Mouse (Mus musculus) forebrain, postnatal 0 days (tissue): ENCODE data around the gene Gm13871. TPM values are rescaled to one million over a fixed set of nuclear protein-coding genes. Genes with fewer than 3 reads are reported as not detected.
"Not testable (repeated sequence)": the region's sequence is repeated elsewhere in the genome, so short reads cannot be mapped to it uniquely, and the experiment has no call there.

Experiments used
- ATAC-seq: fragments of 200-750 bp; cut with Nextera tagmentation; 2 replicates; pipeline ENCODE4 v1.8.0; 2017; ENCODE audit warnings: mild to moderate bottlenecking, moderate library complexity
- DNase-seq: peaks from one replicate; pipeline ENCODE4 v3.0.0-alpha.2; 2015
- H3K27ac ChIP-seq: fragments of 300-500 bp; sonication (generic); 2 replicates; pipeline ENCODE4 v1.5.1; 2014; ENCODE audit warnings: low read depth, mild to moderate bottlenecking, antibody characterized with exemption, low read length, moderate library complexity, mixed read lengths
- H3K27me3 ChIP-seq: fragments of 300-500 bp; sonication (generic); 2 replicates; pipeline ENCODE4 v1.6.1; 2014; ENCODE audit warnings: mild to moderate bottlenecking, low read length, mixed read lengths; ENCODE audit not compliant: insufficient read depth
- H3K36me3 ChIP-seq: fragments of 300-500 bp; sonication (generic); 2 replicates; pipeline ENCODE4 v1.6.1; 2014; ENCODE audit warnings: mild to moderate bottlenecking, moderate library complexity; ENCODE audit not compliant: insufficient read depth
- H3K4me1 ChIP-seq: fragments of 300-500 bp; sonication (generic); 2 replicates; pipeline ENCODE4 v1.6.1; 2014; ENCODE audit warnings: antibody characterized with exemption; ENCODE audit not compliant: insufficient read depth
- H3K4me2 ChIP-seq: fragments of 300-500 bp; sonication (generic); 2 replicates; pipeline ENCODE4 v1.6.1; 2014; ENCODE audit warnings: low read depth, mild to moderate bottlenecking, moderate library complexity
- H3K4me3 ChIP-seq: fragments of 300-500 bp; sonication (generic); 2 replicates; pipeline ENCODE4 v1.5.1; 2014; ENCODE audit warnings: low read depth, low read length, mixed read lengths
- H3K9ac ChIP-seq: fragments of 300-500 bp; sonication (generic); 2 replicates; pipeline ENCODE4 v1.6.1; 2014; ENCODE audit warnings: mild to moderate bottlenecking
- H3K9me3 ChIP-seq: fragments of 300-500 bp; sonication (generic); 2 replicates; pipeline ENCODE4 v1.6.1; 2016; ENCODE audit warnings: low read length
- CTCF ChIP-seq: sonication (generic); IDR thresholded peaks from 2 replicates; pipeline ENCODE4 v1.5.1; 2016; ENCODE audit warnings: antibody characterized with exemption, control low read depth, low read depth
- WGBS: fragments of 180-500 bp; shearing (Covaris S2); extraction: QIAGEN DNeasy Blood & Tissue Kit; methylation state at CpG from one replicate; pipeline ENCODE4 v1.1.7; 2014; 5-methylcytosine and 5-hydroxymethylcytosine counted together
- polyA plus RNA-seq: library from polyadenylated mRNA; unstranded; fragments of >200 nt; fragmentation: Nextera tagmentation; extraction: Ambion mirVana; gene quantifications from 2 replicates; pipeline ENCODE4 v1.2.1, GENCODE M21; 2015
- total RNA-seq: library from RNA; depleted of rRNA; stranded (reverse); fragments of >200 nt; gene quantifications from 2 replicates; pipeline ENCODE4 v1.2.3, GENCODE M21; 2014; rRNA removed

Gene Gm13871
- total RNA-seq (not detected in 2 replicates), polyA plus RNA-seq (not detected in 2 replicates)

GRCm38 (mm10) chr4:73905853-73906252 is at the start of gene Gm13871:
Gm13871 (minus strand) TSS chr4:73905953.
- not testable (repeated sequence) for H3K27ac ChIP-seq, H3K9ac ChIP-seq, H3K4me1 ChIP-seq, ATAC-seq, H3K27me3 ChIP-seq, DNase-seq, H3K4me2 ChIP-seq, H3K36me3 ChIP-seq, H3K9me3 ChIP-seq, H3K4me3 ChIP-seq
- no CpG with 5 or more reads among the region's 4 CpGs for WGBS

- no peak for TF ChIP-seq CTCF
- no peaks in the 10 kb centered on the region for H3K27me3 ChIP-seq
- WGBS = 83% methylated on average over 8 of the region's 8 CpGs
- DNase-seq = no peak
- no peaks in the 10 kb centered on the region for H3K9me3 ChIP-seq
- ATAC-seq = no peak
- no peaks in the 10 kb centered on the region for H3K36me3 ChIP-seq
- H3K27ac ChIP-seq = no peak within 1 kb of the TSS
- no peaks in the 10 kb centered on the region for H3K4me1 ChIP-seq
- no peak within 1 kb of the TSS for H3K9ac ChIP-seq
- no peak within 1 kb of the TSS for H3K4me2 ChIP-seq
- H3K4me3 ChIP-seq = no peak within 1 kb of the TSS
These were observed 44.7 kb upstream of the Gm13871 start, which contains the start of gene 2310002L09Rik for GRCm38 (mm10) chr4:73950375-73950896. 2310002L09Rik (minus strand) TSS chr4:73950846.

GRCm38 (mm10) chr4:73920660-73921059 is 14.9 kb upstream of the Gm13871 start, which contains the start of gene Gm11756:
Gm11756 (minus strand) TSS chr4:73920760.
- H3K9ac ChIP-seq, H3K4me1 ChIP-seq, H3K9me3 ChIP-seq, H3K4me3 ChIP-seq, H3K4me2 ChIP-seq, H3K27ac ChIP-seq, H3K27me3 ChIP-seq, DNase-seq, H3K36me3 ChIP-seq, ATAC-seq: not testable (repeated sequence)
- 85% methylated on average over 6 of the region's 6 CpGs for WGBS

- not testable (repeated sequence) for DNase-seq, H3K27me3 ChIP-seq, ATAC-seq, H3K9ac ChIP-seq, H3K4me2 ChIP-seq, H3K36me3 ChIP-seq, H3K4me1 ChIP-seq, H3K4me3 ChIP-seq, H3K9me3 ChIP-seq, H3K27ac ChIP-seq
- no CpG with 5 or more reads among the region's 4 CpGs for WGBS
These were observed 14.7 kb downstream of the Gm13871 start, which contains the start of gene Gm11757 for GRCm38 (mm10) chr4:73891012-73891411. Gm11757 (minus strand) TSS chr4:73891112.

- not testable (repeated sequence) for ATAC-seq, H3K4me1 ChIP-seq
These were observed 29.6 kb downstream of the Gm13871 start, which contains the start of gene Gm11758 for GRCm38 (mm10) chr4:73876166-73876565. Gm11758 (minus strand) TSS chr4:73876266.

More at GRCm38 (mm10) chr4:73876166-73876565, 29.6 kb downstream of the Gm13871 start, which contains the start of gene Gm11758:
- not testable (repeated sequence) for H3K27ac ChIP-seq, H3K9me3 ChIP-seq, DNase-seq, H3K4me2 ChIP-seq, H3K9ac ChIP-seq, H3K27me3 ChIP-seq, H3K4me3 ChIP-seq, H3K36me3 ChIP-seq
- no CpG with 5 or more reads among the region's 4 CpGs for WGBS

Other genes with a start within 250 kb of the Gm13871 start
- not detected in 2 replicates for gene Gm11239, start 237.6 kb downstream of the Gm13871 start, total RNA-seq
- not detected in 2 replicates for gene Gm11239, start 237.6 kb downstream of the Gm13871 start, polyA plus RNA-seq
- not detected in 2 replicates for gene Gm428, start 222.4 kb downstream of the Gm13871 start, total RNA-seq
- not detected in 2 replicates for gene Gm428, start 222.4 kb downstream of the Gm13871 start, polyA plus RNA-seq
- gene Rasef, start 115.0 kb downstream of the Gm13871 start, total RNA-seq = 1.1 and 1.2 TPM in 2 replicates
- gene Rasef, start 115.0 kb downstream of the Gm13871 start, polyA plus RNA-seq = 0.18 and 0.24 TPM in 2 replicates
- not detected in 2 replicates for gene Gm11758, start 29.7 kb downstream of the Gm13871 start, total RNA-seq
- not detected in 2 replicates for gene Gm11758, start 29.7 kb downstream of the Gm13871 start, polyA plus RNA-seq
- gene Gm11757, start 14.8 kb downstream of the Gm13871 start, total RNA-seq = not detected in 2 replicates
- gene Gm11757, start 14.8 kb downstream of the Gm13871 start, polyA plus RNA-seq = not detected in 2 replicates
- not detected in 2 replicates for gene Gm11756, start 14.8 kb upstream of the Gm13871 start, total RNA-seq
- gene Gm11756, start 14.8 kb upstream of the Gm13871 start, polyA plus RNA-seq = not detected in 2 replicates
- not detected in 2 replicates for gene 2310002L09Rik, start 44.9 kb upstream of the Gm13871 start, total RNA-seq
- gene 2310002L09Rik, start 44.9 kb upstream of the Gm13871 start, polyA plus RNA-seq = not detected in 2 replicates
- 28.1 and 32.9 TPM in 2 replicates for gene Frmd3, start 107.5 kb upstream of the Gm13871 start, total RNA-seq
- 20.4 and 29.7 TPM in 2 replicates for gene Frmd3, start 107.5 kb upstream of the Gm13871 start, polyA plus RNA-seq